Comparison of ENCODE assay signal across 31 mouse cellular contexts in the genomic region with DNA sequence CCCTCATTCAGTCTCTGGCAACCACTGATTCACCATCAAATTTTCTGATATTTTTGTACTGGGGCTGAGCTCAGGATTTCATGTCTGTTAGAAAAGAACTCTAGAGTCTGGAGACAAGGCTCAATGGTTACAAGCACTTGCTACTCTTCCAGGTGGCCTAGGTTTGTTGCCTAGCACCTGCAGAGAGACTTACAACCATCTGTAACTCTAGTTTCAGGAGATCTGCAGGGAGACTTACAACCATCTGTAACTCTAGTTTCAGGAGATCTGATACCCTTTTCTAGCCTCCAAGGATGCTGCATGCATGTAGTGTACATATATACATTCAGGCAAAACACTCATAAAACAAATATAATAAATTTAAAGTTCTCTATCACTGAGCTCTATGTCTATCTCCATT.
"Had no signal": no experiment of that assay in that cellular context is flagged by ENCODE, and none has a peak within 500 bp of the region (broad histone marks: within the 10 kb centered on the region; RNA-seq: fewer than 3 reads in every experiment).

No protein-coding gene starts in this region.

- H3K27me3 ChIP-seq: heart, embryonic 12.5 days; heart, embryonic 13.5 days; heart, embryonic 15.5 days; hindbrain, embryonic 12.5 days; hindbrain, embryonic 13.5 days; hindbrain, embryonic 15.5 days; intestine, embryonic 15.5 days; kidney, embryonic 15.5 days had no signal

- DNase-seq: heart, postnatal 10 days; heart, postnatal 14 days; heart, postnatal 36 days; heart, postnatal 4 days; kidney, adult 11 months; kidney, adult 18-20 months; kidney, adult 2 months; kidney, adult 8-10 months; kidney, adult 9 months; kidney, postnatal 10 days; kidney, postnatal 14 days; kidney, postnatal 25 days; kidney, postnatal 36 days; kidney, postnatal 4 days; layer of hippocampus, adult 9-11 months; layer of hippocampus, postnatal 36 days had no signal

- H3K36me3 ChIP-seq: heart, embryonic 12.5 days; heart, embryonic 13.5 days; heart, embryonic 15.5 days; hindbrain, embryonic 10.5 days; hindbrain, embryonic 12.5 days; hindbrain, embryonic 13.5 days; hindbrain, embryonic 15.5 days; intestine, embryonic 15.5 days; kidney, embryonic 15.5 days had no signal

- H3K4me2 ChIP-seq: heart, embryonic 11.5 days; heart, embryonic 12.5 days; heart, embryonic 13.5 days; heart, embryonic 15.5 days; hindbrain, embryonic 12.5 days; hindbrain, embryonic 13.5 days; hindbrain, embryonic 14.5 days; hindbrain, embryonic 15.5 days; intestine, embryonic 15.5 days; kidney, embryonic 15.5 days had no signal

- H3K9ac ChIP-seq: heart, embryonic 12.5 days; heart, embryonic 13.5 days; heart, embryonic 15.5 days; hindbrain, embryonic 12.5 days; hindbrain, embryonic 13.5 days; hindbrain, embryonic 14.5 days; hindbrain, embryonic 15.5 days; intestine, embryonic 15.5 days; kidney, embryonic 15.5 days had no signal

- H3K9me3 ChIP-seq: heart, embryonic 12.5 days; heart, embryonic 13.5 days; heart, embryonic 15.5 days; hindbrain, embryonic 10.5 days; hindbrain, embryonic 12.5 days; hindbrain, embryonic 13.5 days; hindbrain, embryonic 15.5 days; intestine, embryonic 15.5 days; kidney, embryonic 15.5 days had no signal

- H3K4me3 ChIP-seq: heart, embryonic 12.5 days; heart, embryonic 13.5 days; heart, embryonic 15.5 days; hindbrain, embryonic 10.5 days; hindbrain, embryonic 12.5 days; hindbrain, embryonic 13.5 days; hindbrain, embryonic 15.5 days; intestine, embryonic 15.5 days; kidney, embryonic 15.5 days; layer of hippocampus, adult 2 months; left cerebral cortex, adult 2 months had no signal

- H3K4me1 ChIP-seq: heart, embryonic 12.5 days; heart, embryonic 13.5 days; heart, embryonic 15.5 days; hindbrain, embryonic 10.5 days; hindbrain, embryonic 12.5 days; hindbrain, embryonic 13.5 days; hindbrain, embryonic 15.5 days; intestine, embryonic 15.5 days; kidney, embryonic 15.5 days had no signal

- H3K27ac ChIP-seq: heart, embryonic 13.5 days; heart, embryonic 15.5 days; hindbrain, embryonic 10.5 days; hindbrain, embryonic 12.5 days; hindbrain, embryonic 13.5 days; hindbrain, embryonic 14.5 days; hindbrain, embryonic 15.5 days; hindbrain, postnatal 0 days; intestine, embryonic 15.5 days; kidney, embryonic 15.5 days; kidney, postnatal 0 days; layer of hippocampus, adult 2 months; left cerebral cortex, adult 2 months had no signal
